Mouse (Mus musculus) c-Kit-positive CD71-negative TER-119-negative erythroid progenitor cells, embryonic 14.5 days (primary cell): ENCODE results near the gene Abca4.

ENCODE experiments used
- DNase-seq: peaks from one replicate; pipeline ENCODE4 v3.0.0-alpha.2; 2013; ENCODE audit warnings: low read depth

Abca4 gene

GRCm38 (mm10) chr3:122173526-122174150 is 129.4 kb downstream of the Abca4 start:
- DNase-seq, result no peak

GRCm38 (mm10) chr3:122176018-122176417 is 131.8 kb downstream of the Abca4 start:
- DNase-seq, result no peak

GRCm38 (mm10) chr3:122176706-122177390 is 132.6 kb downstream of the Abca4 start:
- DNase-seq, result no peak

GRCm38 (mm10) chr3:122184109-122184508 is 139.9 kb downstream of the Abca4 start:
- DNase-seq, result no peak

GRCm38 (mm10) chr3:122186975-122187374 is 142.7 kb downstream of the Abca4 start:
- no peak for DNase-seq

GRCm38 (mm10) chr3:122196621-122197298 is 152.5 kb downstream of the Abca4 start:
- DNase-seq, result no peak

GRCm38 (mm10) chr3:122198532-122198931 is 154.3 kb downstream of the Abca4 start:
- DNase-seq, result no peak

GRCm38 (mm10) chr3:122198966-122199381 is 154.7 kb downstream of the Abca4 start:
- DNase-seq, result no peak

GRCm38 (mm10) chr3:122199600-122199999 is 155.4 kb downstream of the Abca4 start:
- DNase-seq, result no peak

GRCm38 (mm10) chr3:122200017-122200416 is 155.8 kb downstream of the Abca4 start:
- DNase-seq, result no peak

- no peak for DNase-seq
These were observed 156.2 kb downstream of the Abca4 start for GRCm38 (mm10) chr3:122200447-122200846.

GRCm38 (mm10) chr3:122202307-122202732 is 158.1 kb downstream of the Abca4 start:
- no peak for DNase-seq

- no peak for DNase-seq
These were observed 159.6 kb downstream of the Abca4 start for GRCm38 (mm10) chr3:122203675-122204329.

- no peak for DNase-seq
These were observed 161.5 kb downstream of the Abca4 start for GRCm38 (mm10) chr3:122205753-122206152.

- no peak for DNase-seq
These were observed 162.2 kb downstream of the Abca4 start for GRCm38 (mm10) chr3:122206279-122207070.

GRCm38 (mm10) chr3:122207766-122208165 is 163.5 kb downstream of the Abca4 start:
- no peak for DNase-seq

- DNase-seq, result no peak
These were observed 164.3 kb downstream of the Abca4 start for GRCm38 (mm10) chr3:122208296-122209225.

GRCm38 (mm10) chr3:122209511-122209910 is 165.3 kb downstream of the Abca4 start:
- DNase-seq, result no peak

- no peak for DNase-seq
These were observed 166.2 kb downstream of the Abca4 start for GRCm38 (mm10) chr3:122210434-122210833.

GRCm38 (mm10) chr3:122210846-122211245 is 166.6 kb downstream of the Abca4 start:
- DNase-seq, result no peak
